Mouse (Mus musculus): Measurements from ENCODE around the gene Fkbp8.

The Fkbp8 gene

GRCm38 (mm10) chr8:70555079-70555747 is 27.7 kb downstream of the Fkbp8 start:
- DNase-seq (ENCODE audit: low read depth, low spot score): no peak

GRCm38 (mm10) chr8:70558334-70558733 is 30.8 kb downstream of the Fkbp8 start:
- DNase-seq (ENCODE audit: low read depth, low spot score): no peak

- DNase-seq (ENCODE audit: low read depth, low spot score): no peak
These were observed 31.5 kb downstream of the Fkbp8 start for GRCm38 (mm10) chr8:70558983-70559382.

GRCm38 (mm10) chr8:70560096-70560495 is 32.6 kb downstream of the Fkbp8 start:
- DNase-seq (ENCODE audit: low read depth, low spot score): peak; percentile 79

- DNase-seq (ENCODE audit: low read depth, low spot score): no peak
These were observed 33.0 kb downstream of the Fkbp8 start for GRCm38 (mm10) chr8:70560564-70560963.

- DNase-seq (ENCODE audit: low read depth, low spot score): no peak
These were observed 33.8 kb downstream of the Fkbp8 start for GRCm38 (mm10) chr8:70561357-70561756.

GRCm38 (mm10) chr8:70561809-70562535 is 34.4 kb downstream of the Fkbp8 start:
- peak; percentile 86 for DNase-seq (ENCODE audit: low read depth, low spot score)

- no peak for DNase-seq (ENCODE audit: low read depth, low spot score)
These were observed 35.3 kb downstream of the Fkbp8 start for GRCm38 (mm10) chr8:70562802-70563201.

- DNase-seq (ENCODE audit: low read depth, low spot score): no peak
These were observed 36.4 kb downstream of the Fkbp8 start for GRCm38 (mm10) chr8:70563763-70564387.

- DNase-seq (ENCODE audit: low read depth, low spot score): no peak
These were observed 37.2 kb downstream of the Fkbp8 start for GRCm38 (mm10) chr8:70564696-70565235.

GRCm38 (mm10) chr8:70565561-70565960 is 38.0 kb downstream of the Fkbp8 start:
- peak; percentile 54 for DNase-seq (ENCODE audit: low read depth, low spot score)

- DNase-seq (ENCODE audit: low read depth, low spot score): no peak
These were observed 42.8 kb downstream of the Fkbp8 start for GRCm38 (mm10) chr8:70570360-70570759.

GRCm38 (mm10) chr8:70570990-70571389 is 43.5 kb downstream of the Fkbp8 start:
- DNase-seq (ENCODE audit: low read depth, low spot score): peak; percentile 94

GRCm38 (mm10) chr8:70574302-70574701 is 46.8 kb downstream of the Fkbp8 start:
- DNase-seq (ENCODE audit: low read depth, low spot score): no peak

GRCm38 (mm10) chr8:70574915-70575314 is 47.4 kb downstream of the Fkbp8 start:
- no peak for DNase-seq (ENCODE audit: low read depth, low spot score)

GRCm38 (mm10) chr8:70577207-70577606 is 49.7 kb downstream of the Fkbp8 start:
- no peak for DNase-seq (ENCODE audit: low read depth, low spot score)

- peak; percentile 70 for DNase-seq (ENCODE audit: low read depth, low spot score)
These were observed 56.2 kb downstream of the Fkbp8 start for GRCm38 (mm10) chr8:70583476-70584387.

- no peak for DNase-seq (ENCODE audit: low read depth, low spot score)
These were observed 57.2 kb downstream of the Fkbp8 start for GRCm38 (mm10) chr8:70584606-70585257.
